Mouse (Mus musculus) forebrain, embryonic 16.5 days (tissue): ENCODE data around the gene 1190005I06Rik. TPM values are rescaled to one million over a fixed set of nuclear protein-coding genes. Genes with fewer than 3 reads are reported as not detected.

Experiments used
- ATAC-seq: fragments of 200-750 bp; cut with Nextera tagmentation; 2 replicates; pipeline ENCODE4 v1.8.0; 2017; ENCODE audit warnings: mild to moderate bottlenecking, moderate library complexity
- H3K27ac ChIP-seq: fragments of 300-500 bp; sonication (generic); 2 replicates; pipeline ENCODE4 v1.5.1; 2014; ENCODE audit warnings: low read length, control low read depth
- H3K27me3 ChIP-seq: fragments of 300-500 bp; sonication (generic); replicated peaks from 2 replicates; pipeline ENCODE4 v1.6.1; 2014; ENCODE audit warnings: low read length; ENCODE audit not compliant: control insufficient read depth, insufficient read depth
- H3K36me3 ChIP-seq: fragments of 300-500 bp; sonication (generic); 2 replicates; pipeline ENCODE4 v1.6.1; 2014; ENCODE audit not compliant: control insufficient read depth, insufficient read depth
- H3K4me1 ChIP-seq: fragments of 300-500 bp; sonication (generic); replicated peaks from 2 replicates; pipeline ENCODE4 v1.6.1; 2014; ENCODE audit warnings: low read length; ENCODE audit not compliant: control insufficient read depth, insufficient read depth
- H3K4me2 ChIP-seq: fragments of 300-500 bp; sonication (generic); 2 replicates; pipeline ENCODE4 v1.6.1; 2014; ENCODE audit warnings: mild to moderate bottlenecking, low read length, control low read depth
- H3K4me3 ChIP-seq: fragments of 300-500 bp; sonication (generic); replicated peaks from 2 replicates; pipeline ENCODE4 v1.5.1; 2014; ENCODE audit warnings: mild to moderate bottlenecking, low read length, control low read depth
- H3K9ac ChIP-seq: fragments of 300-500 bp; sonication (generic); replicated peaks from 2 replicates; pipeline ENCODE4 v1.6.1; 2014; ENCODE audit warnings: low read depth, low read length, control low read depth
- H3K9me3 ChIP-seq: fragments of 300-500 bp; sonication (generic); 2 replicates; pipeline ENCODE4 v1.6.1; 2016; ENCODE audit warnings: low read length; ENCODE audit not compliant: control insufficient read depth
- WGBS: fragments of 180-500 bp; shearing (Covaris S2); extraction: QIAGEN DNeasy Blood & Tissue Kit; methylation state at CpG from one replicate; pipeline ENCODE4 v1.1.7; 2014; 5-methylcytosine and 5-hydroxymethylcytosine counted together
- polyA plus RNA-seq: library from polyadenylated mRNA; unstranded; fragments of >200 nt; fragmentation: Nextera tagmentation; extraction: Ambion mirVana; gene quantifications from 2 replicates; pipeline ENCODE4 v1.2.1, GENCODE M21; 2015

The 1190005I06Rik gene
- polyA plus RNA-seq, 1 experiment from 2014 or later: 11.0 TPM

GRCm38 (mm10) chr8:120616663-120617626 is 30.5 kb downstream of the 1190005I06Rik start:
- no peaks in the 10 kb centered on the region for H3K36me3 ChIP-seq
- ATAC-seq: peak; percentile 58
- H3K4me2 ChIP-seq: no peak overlapping the region
- no peaks in the 10 kb centered on the region for H3K27me3 ChIP-seq
- no peaks in the 10 kb centered on the region for H3K9me3 ChIP-seq
- H3K4me3 ChIP-seq: no peak overlapping the region
- H3K27ac ChIP-seq: peak overlapping the region; percentile 23; the same call in 1 of the 2 replicates
- WGBS: 20% methylated on average over 7 of the region's 8 CpGs
- peaks cover 23% of the 10 kb centered on the region for H3K4me1 ChIP-seq
- H3K9ac ChIP-seq: peak overlapping the region; percentile 39; the same call in 1 of the 2 replicates

- no peak overlapping the region for H3K4me3 ChIP-seq
- no peak overlapping the region for H3K4me2 ChIP-seq
- WGBS: 90% methylated on average over 3 of the region's 3 CpGs
- H3K9ac ChIP-seq: no peak overlapping the region
- no peaks in the 10 kb centered on the region for H3K36me3 ChIP-seq
- H3K27me3 ChIP-seq: no peaks in the 10 kb centered on the region
- H3K27ac ChIP-seq: no peak overlapping the region
- peaks cover 17% of the 10 kb centered on the region for H3K4me1 ChIP-seq
- H3K9me3 ChIP-seq: no peaks in the 10 kb centered on the region
- ATAC-seq: no peak
Measured at GRCm38 (mm10) chr8:120614491-120614890, 32.9 kb downstream of the 1190005I06Rik start.

- Histone ChIP-seq H3K4me2 (no peak overlapping the region), H3K36me3 (no peaks in the 10 kb centered on the region), H3K9me3 (no peaks in the 10 kb centered on the region), H3K27ac (no peak overlapping the region), H3K27me3 (no peaks in the 10 kb centered on the region), H3K9ac (no peak overlapping the region), H3K4me1 (no peaks in the 10 kb centered on the region), H3K4me3 (no peak overlapping the region)
- WGBS: 83% methylated on average over 6 of the region's 6 CpGs
- no peak for ATAC-seq
Measured at GRCm38 (mm10) chr8:120610824-120611223, 36.6 kb downstream of the 1190005I06Rik start.

- WGBS: 10% methylated on average over 7 of the region's 7 CpGs
- ATAC-seq: peak; percentile 73
Measured at GRCm38 (mm10) chr8:120607885-120608284, 39.5 kb downstream of the 1190005I06Rik start.

GRCm38 (mm10) chr8:120607460-120607859 is 40.0 kb downstream of the 1190005I06Rik start:
- WGBS: 79% methylated on average over 9 of the region's 9 CpGs
- H3K27ac ChIP-seq: no peak overlapping the region
- H3K9me3 ChIP-seq: no peaks in the 10 kb centered on the region
- H3K4me2 ChIP-seq: no peak overlapping the region
- H3K36me3 ChIP-seq: no peaks in the 10 kb centered on the region
- H3K4me1 ChIP-seq: 0 out of 2 replicates have a peak, but pooled peaks cover 4% of the 10 kb centered on the region
- no peak overlapping the region for H3K4me3 ChIP-seq
- H3K9ac ChIP-seq: no peak overlapping the region
- no peaks in the 10 kb centered on the region for H3K27me3 ChIP-seq
- ATAC-seq: 0 out of 2 replicates have a peak, but pooled peaks have one; percentile 24

More at GRCm38 (mm10) chr8:120607885-120608284, 39.5 kb downstream of the 1190005I06Rik start:
- H3K27me3 ChIP-seq: no peaks in the 10 kb centered on the region
- no peaks in the 10 kb centered on the region for H3K9me3 ChIP-seq
- H3K4me1 ChIP-seq: 0 out of 2 replicates have a peak, but pooled peaks cover 1% of the 10 kb centered on the region
- no peak overlapping the region for H3K4me2 ChIP-seq
- no peak overlapping the region for H3K9ac ChIP-seq
- H3K4me3 ChIP-seq: no peak overlapping the region
- H3K27ac ChIP-seq: no peak overlapping the region
- H3K36me3 ChIP-seq: no peaks in the 10 kb centered on the region

GRCm38 (mm10) chr8:120602672-120603071 is 44.8 kb downstream of the 1190005I06Rik start:
- H3K4me2 ChIP-seq: no peak overlapping the region
- no peaks in the 10 kb centered on the region for H3K36me3 ChIP-seq
- no peak overlapping the region for H3K27ac ChIP-seq
- 34% methylated on average over 6 of the region's 6 CpGs for WGBS
- no peak overlapping the region for H3K9ac ChIP-seq
- peaks cover 16% of the 10 kb centered on the region for H3K4me1 ChIP-seq
- no peak overlapping the region for H3K4me3 ChIP-seq
- no peaks in the 10 kb centered on the region for H3K9me3 ChIP-seq
- no peaks in the 10 kb centered on the region for H3K27me3 ChIP-seq
- peak; percentile 21; the same call in 1 of the 2 replicates for ATAC-seq

- Histone ChIP-seq H3K4me2 (no peak overlapping the region), H3K27ac (peak overlapping the region; percentile 76), H3K36me3 (no peaks in the 10 kb centered on the region), H3K4me1 (peaks cover 16% of the 10 kb centered on the region), H3K4me3 (no peak overlapping the region), H3K9ac (no peak overlapping the region), H3K27me3 (no peaks in the 10 kb centered on the region), H3K9me3 (no peaks in the 10 kb centered on the region)
- ATAC-seq: no peak
- 55% methylated on average over 7 of the region's 7 CpGs for WGBS
Measured at GRCm38 (mm10) chr8:120599504-120599903, 47.9 kb downstream of the 1190005I06Rik start.

- Histone ChIP-seq H3K27me3 (no peaks in the 10 kb centered on the region), H3K4me1 (peaks cover 16% of the 10 kb centered on the region), H3K27ac (peak overlapping the region; percentile 76), H3K4me3 (no peak overlapping the region), H3K36me3 (no peaks in the 10 kb centered on the region), H3K4me2 (no peak overlapping the region; the same call in 1 of the 2 replicates), H3K9ac (no peak overlapping the region), H3K9me3 (no peaks in the 10 kb centered on the region)
- peak; percentile 94 for ATAC-seq
- WGBS: 13% methylated on average over 24 of the region's 24 CpGs
Measured at GRCm38 (mm10) chr8:120598579-120598978, 48.9 kb downstream of the 1190005I06Rik start.

GRCm38 (mm10) chr8:120595963-120596362 is 51.5 kb downstream of the 1190005I06Rik start:
- H3K27me3 ChIP-seq: no peaks in the 10 kb centered on the region
- H3K36me3 ChIP-seq: no peaks in the 10 kb centered on the region
- H3K4me3 ChIP-seq: no peak overlapping the region
- no peak for ATAC-seq
- H3K9ac ChIP-seq: no peak overlapping the region
- H3K4me1 ChIP-seq: peaks cover 25% of the 10 kb centered on the region
- no peak overlapping the region for H3K4me2 ChIP-seq
- no peak overlapping the region for H3K27ac ChIP-seq
- WGBS: 14% methylated on average over 5 of the region's 5 CpGs
- no peaks in the 10 kb centered on the region for H3K9me3 ChIP-seq
